Mouse (Mus musculus) heart, adult 2 months (tissue): ENCODE data around the gene Ociad1. TPM values are rescaled to one million over a fixed set of nuclear protein-coding genes. Genes with fewer than 3 reads are reported as not detected.

ENCODE experiments used
- DNase-seq, 2 experiments: peaks; one replicate each; pipeline ENCODE4 v3.0.0; 2021
- H3K27ac ChIP-seq: fragments of 200-600 bp; 2 replicates; pipeline ENCODE4 v1.8.1; 2022
- H3K27me3 ChIP-seq: fragments of 200-500 bp; 2 replicates; pipeline ENCODE4 v1.6.1; 2012; ENCODE audit warnings: mild to moderate bottlenecking, low read length, inconsistent platforms, mixed read lengths; ENCODE audit not compliant: control insufficient read depth, insufficient read depth
- H3K36me3 ChIP-seq: fragments of 200-500 bp; 2 replicates; pipeline ENCODE4 v1.6.1; 2012; ENCODE audit warnings: low read length, inconsistent platforms; ENCODE audit not compliant: control insufficient read depth, insufficient read depth
- H3K4me1 ChIP-seq: fragments of 200-500 bp; 2 replicates; pipeline ENCODE4 v1.6.1; 2011; ENCODE audit warnings: low read length; ENCODE audit not compliant: control insufficient read depth, insufficient read depth
- H3K4me3 ChIP-seq: fragments of 200-600 bp; 2 replicates; pipeline ENCODE4 v1.8.1; 2022
- H3K79me2 ChIP-seq: fragments of 200-500 bp; replicated peaks from 2 replicates; pipeline ENCODE4 v1.6.1; 2012; ENCODE audit warnings: mild to moderate bottlenecking, inconsistent platforms, low read length, moderate library complexity, mixed read lengths; ENCODE audit not compliant: control insufficient read depth, insufficient read depth
- H3K9ac ChIP-seq: fragments of 200-500 bp; 2 replicates; pipeline ENCODE4 v1.6.1; 2012; ENCODE audit warnings: low read depth, mild to moderate bottlenecking, control low read depth, inconsistent platforms, low read length, mixed read lengths
- CTCF ChIP-seq: fragments of 200-600 bp; IDR thresholded peaks from 2 replicates; pipeline ENCODE4 v1.8.1; 2022; ENCODE audit warnings: antibody characterized with exemption, mild to moderate bottlenecking, moderate library complexity
- EP300 ChIP-seq: fragments of 200-500 bp; IDR thresholded peaks from 2 replicates; pipeline ENCODE4 v1.6.1; 2011; ENCODE audit warnings: low read depth, low read length, control low read depth; ENCODE audit not compliant: insufficient read depth
- POLR2A ChIP-seq: fragments of 200-500 bp; IDR thresholded peaks from 2 replicates; pipeline ENCODE4 v1.6.1; 2011; ENCODE audit warnings: mild to moderate bottlenecking, low read depth, low read length, control low read depth; ENCODE audit not compliant: insufficient read depth
- WGBS: fragments of 180-500 bp; shearing (Covaris S2); methylation state at CpG from one replicate; pipeline ENCODE4 v1.1.7; 2018; 5-methylcytosine and 5-hydroxymethylcytosine counted together
- intact Hi-C: fragments of 180-260 bp; cut with DNase I; formaldehyde crosslinking; loops from one replicate; pipeline ENCODE4 v1.15.1; 2025
- polyA plus RNA-seq: library from polyadenylated mRNA; depleted of rRNA; stranded (reverse); fragments of >200 nt; gene quantifications from 2 replicates; pipeline ENCODE4 v1.2.3, GENCODE M21; 2012
- total RNA-seq, 2 experiments: library from RNA; stranded (reverse); gene quantifications; 2 replicates each; pipeline ENCODE4 v1.2.3; 2021

The Ociad1 gene
- total and polyA plus RNA-seq, 3 experiments, result 83.4 to 249 (median 232) TPM

DNA sequence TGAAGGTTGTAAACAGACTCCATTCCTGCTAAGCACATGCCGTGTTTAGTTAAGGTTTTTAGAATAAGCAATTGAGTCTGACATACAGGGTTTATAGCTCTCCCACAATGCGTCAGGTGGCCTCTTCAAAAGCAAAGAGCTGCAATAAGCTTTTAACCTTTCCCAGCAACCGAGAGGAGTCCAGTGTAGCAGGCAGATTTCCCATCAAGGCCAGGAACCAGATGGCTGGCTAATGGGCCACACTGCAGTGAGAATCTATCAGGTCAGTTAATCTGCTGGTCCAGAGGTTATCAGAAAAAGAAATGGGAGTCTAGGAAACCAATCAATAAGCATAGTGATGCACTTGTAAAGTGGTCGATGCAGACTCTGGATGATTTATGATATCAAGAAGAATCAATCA, 38.4 kb downstream of the Ociad1 start:
- TF ChIP-seq POLR2A, result no peak
- no peak for TF ChIP-seq CTCF
- no peak for TF ChIP-seq EP300

DNA sequence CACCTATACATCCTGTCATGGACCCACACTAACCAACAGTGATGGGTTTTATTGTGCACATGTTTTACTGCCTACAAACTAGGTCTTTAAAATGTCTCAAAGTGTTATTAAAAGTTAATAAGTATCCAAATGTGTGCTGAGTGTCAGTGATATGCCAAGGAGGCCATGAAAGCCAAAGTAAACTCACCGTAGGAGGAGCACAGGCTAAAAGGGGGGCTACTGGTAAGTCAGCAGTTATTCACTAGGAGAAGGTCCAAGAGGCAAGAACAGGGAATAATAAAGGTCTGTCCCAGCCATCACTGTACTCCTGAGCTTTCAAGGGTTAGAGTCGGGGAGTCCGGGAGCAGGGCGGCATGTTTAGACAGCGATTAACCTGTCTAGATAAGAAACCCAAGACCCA, 43.9 kb downstream of the Ociad1 start:
- no peaks in the 10 kb centered on the region for H3K36me3 ChIP-seq
- H3K27me3 ChIP-seq, result no peaks in the 10 kb centered on the region
- H3K9ac ChIP-seq, result no peak overlapping the region
- WGBS, result 51% methylated on average over 5 of the region's 5 CpGs
- no peaks in the 10 kb centered on the region for H3K79me2 ChIP-seq
- TF ChIP-seq EP300 (no peak), POLR2A (no peak), CTCF (no peak)
- H3K27ac ChIP-seq, result no peak overlapping the region
- no peak overlapping the region for H3K4me3 ChIP-seq
- DNase-seq, result no peak
- H3K4me1 ChIP-seq, result no peaks in the 10 kb centered on the region
- intact Hi-C loops, result no loop called here

More for the DNA sequence above, 38.4 kb downstream of the Ociad1 start:
- Histone ChIP-seq H3K9ac (no peak overlapping the region), H3K36me3 (no peaks in the 10 kb centered on the region), H3K27ac (no peak overlapping the region), H3K4me3 (no peak overlapping the region), H3K4me1 (no peaks in the 10 kb centered on the region), H3K27me3 (no peaks in the 10 kb centered on the region), H3K79me2 (no peaks in the 10 kb centered on the region)
- DNase-seq, result no peak
- intact Hi-C loops, result no loop called here
- WGBS, result 73% methylated on average over 4 of the region's 4 CpGs

DNA sequence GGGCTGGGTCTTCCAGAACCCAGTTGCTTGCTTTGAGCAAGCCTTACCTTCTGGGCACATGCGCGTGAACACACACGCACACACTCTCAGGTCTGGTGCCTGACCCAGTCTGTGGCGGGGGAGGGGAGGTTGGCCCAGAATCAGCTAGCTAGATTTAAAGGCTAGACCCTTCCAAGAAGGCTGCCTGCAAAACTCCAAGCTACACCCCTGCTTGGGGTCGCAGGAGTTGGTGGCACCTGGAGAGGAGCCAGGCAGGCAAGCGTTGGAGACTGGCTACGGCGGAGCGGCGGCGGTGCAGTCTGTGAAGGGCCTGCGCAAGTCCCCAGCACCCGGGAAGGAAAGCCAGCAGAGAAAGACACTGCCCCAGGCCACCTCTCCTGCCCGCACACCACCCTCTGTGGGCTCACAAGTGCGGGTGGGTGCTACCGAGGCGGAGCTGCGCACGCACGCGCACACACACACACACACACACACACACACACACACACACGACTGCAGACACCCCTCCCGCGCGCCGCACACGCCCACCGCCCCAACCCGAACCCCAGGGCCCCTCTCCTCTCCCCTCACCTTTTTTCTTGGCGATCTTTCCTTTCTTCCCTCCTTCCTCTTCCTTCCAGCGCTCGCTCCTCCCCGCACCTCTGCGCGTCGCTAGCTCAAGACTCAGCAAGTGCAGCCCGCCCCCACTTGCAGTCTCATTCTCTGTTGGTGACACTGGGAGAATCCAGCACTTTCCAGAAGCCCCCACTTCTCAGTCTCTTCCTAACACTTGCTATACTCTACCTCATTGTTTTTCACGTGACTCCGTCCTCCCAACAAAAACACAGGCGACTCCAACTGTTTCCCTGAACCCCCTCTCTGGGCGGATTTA, 45.6 kb downstream of the Ociad1 start:
- Histone ChIP-seq H3K27me3 (no peaks in the 10 kb centered on the region), H3K79me2 (no peaks in the 10 kb centered on the region), H3K36me3 (no peaks in the 10 kb centered on the region), H3K9ac (peak overlapping the region; percentile 70), H3K4me1 (no peaks in the 10 kb centered on the region), H3K4me3 (peak overlapping the region; percentile 46), H3K27ac (no peak overlapping the region; the same call in 1 of the 2 replicates)
- 6% methylated on average over 39 of the region's 41 CpGs for WGBS
- no peak for TF ChIP-seq CTCF
- no peak for TF ChIP-seq EP300
- no peak for TF ChIP-seq POLR2A
- intact Hi-C loops, result no loop called here
- DNase-seq, result peak; percentile 21 to 32

DNA sequence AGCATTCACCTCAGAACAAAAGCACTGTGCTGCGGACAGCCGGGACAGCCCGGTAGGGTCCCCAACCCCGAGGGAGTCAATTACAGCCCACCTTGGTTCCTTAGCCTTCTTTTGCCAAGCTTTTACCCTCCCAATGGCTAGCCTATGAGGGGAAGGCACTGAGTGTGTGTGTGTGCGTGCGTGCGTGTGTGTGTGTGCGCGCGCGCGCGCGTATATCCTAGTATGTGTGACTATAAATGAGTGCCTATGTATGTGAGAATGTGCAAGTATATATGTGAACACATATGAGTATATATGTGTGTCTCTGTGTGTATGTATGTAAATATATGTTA, 46.2 kb downstream of the Ociad1 start:
- H3K27ac ChIP-seq, result no peak overlapping the region
- H3K27me3 ChIP-seq, result no peaks in the 10 kb centered on the region
- no peaks in the 10 kb centered on the region for H3K36me3 ChIP-seq
- no peak for DNase-seq
- H3K9ac ChIP-seq, result no peak overlapping the region
- H3K79me2 ChIP-seq, result no peaks in the 10 kb centered on the region
- TF ChIP-seq EP300, result no peak
- no peak for TF ChIP-seq CTCF
- TF ChIP-seq POLR2A, result no peak
- intact Hi-C loops, result no loop called here
- no peaks in the 10 kb centered on the region for H3K4me1 ChIP-seq
- peak overlapping the region; percentile 46; the same call in 1 of the 2 replicates for H3K4me3 ChIP-seq
- 53% methylated on average over 14 of the region's 14 CpGs for WGBS

DNA sequence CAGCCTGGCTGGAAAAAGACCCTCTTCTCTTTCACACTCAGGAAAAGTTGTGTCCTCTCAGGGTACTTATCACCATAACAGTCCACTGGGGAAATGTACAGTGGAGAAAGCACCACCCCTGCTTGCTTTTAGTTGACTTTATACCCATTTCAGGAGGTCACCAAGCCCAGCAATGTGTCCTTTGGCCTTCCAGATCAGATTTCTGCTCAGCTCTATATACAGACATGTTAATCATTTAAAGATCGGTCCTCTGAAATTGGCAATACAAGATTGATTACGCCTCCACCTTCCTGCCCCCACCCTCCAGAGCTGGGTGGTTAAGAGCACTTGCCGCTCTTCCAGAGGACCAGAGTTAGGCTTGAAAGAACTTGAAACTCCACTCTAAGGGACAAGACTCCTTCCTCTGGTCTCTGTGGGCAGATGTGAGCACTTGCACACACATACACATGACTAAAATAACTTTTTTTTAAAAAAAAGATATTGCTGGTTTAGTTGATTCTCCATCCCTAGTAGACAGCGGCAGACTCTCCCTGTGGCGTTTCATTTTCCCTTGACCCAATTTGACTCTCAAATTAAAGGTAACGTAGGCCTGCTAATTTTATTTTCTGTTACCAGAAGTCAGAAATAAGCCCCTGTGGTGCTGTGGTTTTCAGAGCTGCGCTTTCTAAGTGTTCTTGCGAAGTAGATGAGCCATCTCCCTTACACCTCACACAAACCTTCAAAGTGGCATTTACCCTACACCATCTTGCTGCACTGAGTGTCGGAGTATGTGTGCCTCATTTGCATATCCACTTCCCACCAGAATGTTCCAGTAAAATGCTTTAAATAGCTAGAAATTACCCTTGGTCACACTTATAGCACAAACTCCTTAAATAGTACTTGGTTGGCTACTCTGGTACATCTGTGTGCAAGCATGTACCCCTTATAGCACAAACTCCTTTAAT, 47.5 kb downstream of the Ociad1 start:
- intact Hi-C loops, result no loop called here
- Histone ChIP-seq H3K79me2 (no peaks in the 10 kb centered on the region), H3K9ac (no peak overlapping the region), H3K36me3 (no peaks in the 10 kb centered on the region), H3K4me3 (no peak overlapping the region), H3K4me1 (peaks cover 1% of the 10 kb centered on the region; the same call in 1 of the 2 replicates), H3K27ac (no peak overlapping the region), H3K27me3 (no peaks in the 10 kb centered on the region; the same call in 1 of the 2 replicates)
- 94% methylated on average over 9 of the region's 9 CpGs for WGBS
- TF ChIP-seq EP300 (no peak), CTCF (no peak), POLR2A (no peak)
- no peak for DNase-seq
